Mouse (Mus musculus) mouse trophoblast stem cell (cell line): ENCODE measurements at regions not wholly inside any gene's neighbourhood (a gene's known extent, or its start where the extent isn't known, plus 50 kb on each side); places are given as distances from the start of the nearest gene placed in this dataset.

ENCODE experiments used
- in situ Hi-C, 2 experiments: fragments of 300-500 bp; cut with MseI, MboI; formaldehyde crosslinking; loops; 2 replicates in 1 of 2; 3 replicates in 1 of 2; pipeline ENCODE4 v1.15.1; 2025

- in situ Hi-C loops: no loop called here
These were observed 70.7 kb downstream of the Setd4 start for GRCm38 (mm10) chr16:93533205-93533604.

- in situ Hi-C loops: no loop called here
These were observed 71.9 kb downstream of the Setd4 start for GRCm38 (mm10) chr16:93531937-93532336.

- in situ Hi-C loops: no loop called here
These were observed 81.4 kb downstream of the Setd4 start for GRCm38 (mm10) chr16:93522485-93522884.

DNA sequence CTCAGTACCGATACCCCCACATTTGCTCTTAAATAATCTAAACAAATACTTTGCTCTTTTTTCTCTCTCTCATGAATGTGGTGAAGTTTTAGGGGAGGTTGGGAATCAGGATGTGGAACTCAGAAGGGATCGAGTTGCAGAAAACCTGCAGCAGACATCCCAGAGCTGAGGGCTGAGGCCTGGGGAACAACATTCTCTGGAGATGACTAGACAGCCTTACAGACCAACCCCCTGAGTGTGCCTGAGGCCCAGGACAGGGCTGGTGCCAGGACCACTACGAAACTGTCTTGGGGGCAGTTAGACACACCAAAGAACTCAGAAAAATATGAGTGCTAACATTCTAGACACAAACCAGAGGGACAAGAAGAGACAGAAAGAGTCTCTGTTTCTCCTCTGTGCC is 83.4 kb downstream of the Setd4 start:
- in situ Hi-C loops: no loop called here

- in situ Hi-C loops: no loop called here
These were observed 85.2 kb downstream of the Setd4 start for GRCm38 (mm10) chr16:93518620-93519019.

DNA sequence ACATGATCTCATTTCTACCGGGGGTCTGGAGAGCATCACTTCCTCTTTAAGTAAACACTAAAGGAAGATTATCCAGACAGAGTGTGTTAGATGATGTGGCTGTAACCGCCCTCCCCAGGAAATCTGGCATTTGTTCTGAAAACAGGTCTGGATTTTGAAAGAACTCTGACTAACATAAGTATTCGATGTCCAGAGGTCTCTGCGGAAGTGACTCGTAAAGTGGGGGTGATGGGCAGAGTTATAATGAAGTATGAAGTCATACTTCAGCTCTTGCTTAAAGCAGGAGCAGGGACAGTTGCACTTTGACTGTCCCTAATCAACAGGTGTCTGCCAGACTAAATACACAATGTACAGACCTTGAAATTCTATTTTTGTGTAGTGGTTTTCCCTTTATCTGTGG is 87.1 kb downstream of the Setd4 start:
- in situ Hi-C loops: no loop called here

DNA sequence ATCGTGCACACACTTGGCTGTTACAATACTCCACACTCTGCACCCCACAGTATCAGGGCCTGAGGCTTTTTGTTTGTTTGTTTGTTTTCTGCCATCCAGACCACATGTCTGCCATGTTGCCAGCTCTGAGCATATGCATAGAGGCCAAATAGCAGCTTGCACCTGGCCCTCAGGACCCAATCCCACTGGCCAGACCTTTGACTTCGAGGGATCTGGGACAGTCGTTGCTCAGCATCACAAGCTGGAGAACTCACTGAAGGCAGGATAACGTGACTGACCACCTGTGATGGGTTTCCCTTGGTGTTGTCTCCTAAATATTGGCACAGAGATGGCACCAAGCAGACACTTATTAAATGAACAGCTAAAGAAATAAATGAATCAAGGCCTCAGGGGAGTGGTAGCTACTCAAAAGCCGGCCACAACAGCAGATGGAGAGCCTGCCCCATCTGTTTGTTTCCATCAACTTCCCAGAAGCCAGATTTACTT is 88.4 kb downstream of the Setd4 start:
- in situ Hi-C loops: no loop called here

DNA sequence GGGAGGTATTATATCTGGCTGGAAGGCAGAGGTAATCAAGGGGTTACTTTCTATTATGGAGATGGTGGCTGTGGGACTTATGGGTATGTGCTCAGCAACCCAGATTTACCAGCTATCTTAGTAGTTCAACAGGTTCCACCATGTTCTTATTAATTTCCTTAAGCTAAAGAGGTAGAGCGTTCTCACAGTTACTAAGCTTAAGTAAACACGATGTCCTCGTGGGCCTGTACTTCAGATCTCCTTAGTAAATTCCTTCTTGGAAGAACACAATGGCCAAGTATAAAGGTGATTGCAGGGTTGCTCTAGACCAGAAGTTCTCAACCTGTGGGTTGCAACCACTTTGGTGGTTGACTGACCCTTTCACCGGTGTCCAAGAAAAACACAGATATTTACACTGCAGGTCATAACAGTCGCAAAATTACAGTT is 90.2 kb downstream of the Setd4 start:
- in situ Hi-C loops: no loop called here

GRCm38 (mm10) chr16:93511988-93512387 is 91.9 kb downstream of the Setd4 start:
- in situ Hi-C loops: no loop called here

DNA sequence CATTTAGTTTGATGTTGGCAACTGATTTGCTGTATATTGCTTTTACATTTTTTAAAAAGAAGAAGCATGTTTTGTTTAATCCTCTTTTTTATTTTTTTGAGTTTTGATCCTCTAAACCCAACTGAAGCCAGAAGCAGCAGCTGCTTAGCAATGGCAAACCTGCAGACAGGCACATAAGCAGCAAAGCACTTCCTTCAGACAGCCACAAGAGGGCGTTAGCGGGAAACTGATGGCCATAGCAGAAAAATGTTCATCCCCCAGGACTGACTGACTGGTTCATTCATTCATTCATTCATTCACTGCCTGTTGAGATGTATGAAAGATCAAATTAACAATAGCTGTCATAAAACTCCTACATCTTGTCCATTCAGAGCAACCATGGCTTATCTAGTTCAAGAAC is 92.3 kb downstream of the Setd4 start:
- in situ Hi-C loops: no loop called here

GRCm38 (mm10) chr16:93498800-93499199 is 105.1 kb downstream of the Setd4 start:
- in situ Hi-C loops: no loop called here

GRCm38 (mm10) chr16:93493337-93494002 is 110.4 kb downstream of the Setd4 start:
- in situ Hi-C loops: no loop called here

GRCm38 (mm10) chr16:93486646-93487550 is 117.0 kb downstream of the Setd4 start:
- in situ Hi-C loops: no loop called here

DNA sequence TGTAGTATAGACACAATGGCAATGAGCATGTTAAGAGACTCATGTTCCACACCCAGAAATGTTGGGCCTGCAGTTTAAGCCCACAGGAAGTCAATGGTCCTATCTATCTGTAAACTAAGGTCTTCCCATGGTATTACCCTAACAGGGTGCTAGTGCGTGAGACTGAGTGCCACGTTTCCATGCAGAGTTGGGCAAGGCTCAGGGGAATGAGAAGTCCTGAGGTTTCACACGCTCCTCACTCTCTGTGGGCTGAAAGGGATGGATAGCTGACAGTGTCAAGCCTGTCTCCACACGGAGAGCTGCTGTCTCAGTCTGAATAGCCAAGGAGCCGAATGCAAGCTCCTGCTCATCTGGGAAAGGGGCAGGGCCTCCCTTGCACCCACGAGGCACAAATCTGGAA is 133.9 kb downstream of the Setd4 start:
- in situ Hi-C loops: no loop called here

DNA sequence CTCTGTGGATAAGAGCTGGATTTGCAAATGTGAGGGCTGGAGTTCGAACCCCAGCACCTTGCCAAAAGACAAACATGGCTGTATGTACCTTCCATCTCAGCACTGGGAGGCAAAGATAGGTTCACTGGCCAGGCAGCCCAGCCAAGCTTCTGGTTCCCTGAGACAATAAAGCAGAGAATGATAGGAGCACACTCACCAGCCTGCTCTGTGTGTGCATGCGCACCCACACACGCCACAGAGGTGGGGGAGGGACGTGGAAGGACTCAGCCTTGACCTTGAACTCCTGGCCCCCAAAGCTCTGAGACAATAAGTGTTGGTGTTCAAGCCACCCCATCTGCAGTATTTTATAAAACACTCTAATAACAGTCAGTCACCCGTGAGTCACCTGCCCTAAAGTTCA is 138.1 kb downstream of the Setd4 start:
- in situ Hi-C loops: no loop called here

GRCm38 (mm10) chr16:93464898-93465297 is 139.0 kb downstream of the Setd4 start:
- in situ Hi-C loops: no loop called here

GRCm38 (mm10) chr16:93463405-93463804 is 140.5 kb downstream of the Setd4 start:
- in situ Hi-C loops: no loop called here

- in situ Hi-C loops: no loop called here
These were observed 141.6 kb downstream of the Setd4 start for GRCm38 (mm10) chr16:93462286-93462610.

DNA sequence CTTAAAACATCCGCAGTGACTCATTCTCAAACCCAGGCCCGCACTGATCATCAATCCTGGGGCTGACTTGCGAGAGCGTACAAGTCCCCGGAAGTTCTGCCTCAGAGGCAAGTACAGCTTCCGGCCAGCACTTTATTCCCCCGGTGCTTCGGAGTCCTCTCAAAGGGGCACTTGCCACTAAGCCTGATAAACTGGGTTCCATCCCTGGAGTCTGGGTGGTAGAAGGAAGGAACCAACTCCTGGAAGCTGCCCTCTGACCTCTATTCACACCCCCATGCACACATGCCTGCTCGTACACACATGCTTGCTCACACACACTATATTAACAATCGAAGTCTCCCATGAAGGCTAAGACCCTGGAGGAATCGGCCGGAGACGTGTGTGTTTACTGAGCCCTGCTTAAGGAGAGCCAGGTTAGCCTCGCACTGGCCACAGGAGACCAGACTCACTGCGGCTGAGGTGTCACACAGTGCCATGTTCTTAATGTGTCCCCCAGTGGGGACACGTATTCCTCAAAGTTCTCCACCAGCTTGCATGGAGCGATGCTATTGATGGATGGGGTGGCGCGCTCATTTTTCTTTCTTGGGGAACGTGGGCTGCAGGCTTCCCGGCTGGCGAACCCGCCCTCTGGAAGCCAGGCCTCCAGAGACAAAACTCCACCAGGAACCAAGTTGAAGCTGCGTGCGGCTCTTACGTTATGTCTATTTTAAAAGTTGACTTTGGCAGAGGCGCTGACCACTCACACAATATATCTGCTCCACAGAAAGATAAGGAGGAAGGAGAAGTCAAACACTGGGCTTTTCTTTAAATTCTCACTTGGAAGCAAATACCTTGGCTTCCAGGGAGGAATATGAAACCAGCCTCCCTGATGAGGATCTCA is 142.2 kb downstream of the Setd4 start:
- in situ Hi-C loops: no loop called here

- in situ Hi-C loops: loop anchor here in 1 of 2 experiments (10.0 kb wide), 1 partner anchor 165 kb away; no protein-coding TSS in a partner anchor
These were observed 144.2 kb downstream of the Setd4 start for GRCm38 (mm10) chr16:93459497-93460240.
